Mouse (Mus musculus): ENCODE measurements around the gene Ttyh3. TPM values are rescaled to one million over a fixed set of nuclear protein-coding genes. Genes with fewer than 3 reads are reported as not detected.

The Ttyh3 gene
- polyA plus RNA-seq, 1 experiment from 2014 or later = 95.0 TPM

GRCm38 (mm10) chr5:140589082-140589774 lies 59.6 kb downstream of the Ttyh3 start:
- ATAC-seq (no peak), DNase-seq (ENCODE audit: low read depth, low spot score) (no peak)
- no peak for TF ChIP-seq CTCF (IDR thresholded peaks at IDR 0.05)
- in situ Hi-C loops (cut with MboI; ENCODE audit: low pct_unique_long_range_greater_than_20kb) = no loop called here
- CTCF ChIA-PET = interaction anchor here (1.2 kb wide), 1 partner anchor 12 kb away, joined by 4 read pairs; no protein-coding TSS in a partner anchor
- POLR2A ChIA-PET = interaction anchor here (1.7 kb wide), 1 partner anchor 10 kb away, joined by 3 read pairs; no protein-coding TSS in a partner anchor
- no peaks in the 10 kb centered on the region for H3K27me3 ChIP-seq

- H3K27me3 ChIP-seq = no peaks in the 10 kb centered on the region
- in situ Hi-C loops (cut with MboI; ENCODE audit: low pct_unique_long_range_greater_than_20kb) = no loop called here
- DNase-seq (ENCODE audit: low read depth, low spot score) (no peak), ATAC-seq (no peak)
- CTCF ChIA-PET = no interaction called here
- POLR2A ChIA-PET = interaction anchor here (1.4 kb wide), 1 partner anchor 13 kb away, joined by 4 read pairs; no protein-coding TSS in a partner anchor
- no peak for TF ChIP-seq CTCF (IDR thresholded peaks at IDR 0.05)
Measured at GRCm38 (mm10) chr5:140583732-140584368, 65.0 kb downstream of the Ttyh3 start.

GRCm38 (mm10) chr5:140582995-140583731 lies 65.7 kb downstream of the Ttyh3 start:
- no peak for TF ChIP-seq CTCF (IDR thresholded peaks at IDR 0.05)
- in situ Hi-C loops (cut with MboI; ENCODE audit: low pct_unique_long_range_greater_than_20kb) = no loop called here
- ATAC-seq (peak; percentile 24), DNase-seq (ENCODE audit: low read depth, low spot score) (no peak)
- H3K27me3 ChIP-seq = no peaks in the 10 kb centered on the region
- POLR2A ChIA-PET = interaction anchor here (1.4 kb wide), 1 partner anchor 13 kb away, joined by 4 read pairs; no protein-coding TSS in a partner anchor
- CTCF ChIA-PET = interaction anchor here (1.3 kb wide), 1 partner anchor 15 kb away, joined by 3 read pairs; no protein-coding TSS in a partner anchor

GRCm38 (mm10) chr5:140581569-140581968 lies 67.3 kb downstream of the Ttyh3 start:
- DNase-seq (ENCODE audit: low read depth, low spot score) = no peak
- in situ Hi-C loops (cut with MboI; ENCODE audit: low pct_unique_long_range_greater_than_20kb) = no loop called here
- no peak for TF ChIP-seq CTCF (IDR thresholded peaks at IDR 0.05)
- no peak for ATAC-seq
- POLR2A ChIA-PET = no interaction called here
- CTCF ChIA-PET = interaction anchor here (0.7 kb wide), 1 partner anchor 26 kb away, joined by 3 read pairs; no protein-coding TSS in a partner anchor
- H3K27me3 ChIP-seq = no peaks in the 10 kb centered on the region

- ATAC-seq (no peak), DNase-seq (ENCODE audit: low read depth, low spot score) (no peak)
- POLR2A ChIA-PET = no interaction called here
- H3K27me3 ChIP-seq = no peaks in the 10 kb centered on the region
- CTCF ChIA-PET = interaction anchor here (2.2 kb wide), 1 partner anchor 12 kb away, joined by 6 read pairs; no protein-coding TSS in a partner anchor
- in situ Hi-C loops (cut with MboI; ENCODE audit: low pct_unique_long_range_greater_than_20kb) = no loop called here
- no peak for TF ChIP-seq CTCF (IDR thresholded peaks at IDR 0.05)
Measured at GRCm38 (mm10) chr5:140579771-140580170, 69.1 kb downstream of the Ttyh3 start.

GRCm38 (mm10) chr5:140579221-140579620 lies 69.6 kb downstream of the Ttyh3 start:
- DNase-seq (ENCODE audit: low read depth, low spot score) (no peak), ATAC-seq (no peak)
- no peak for TF ChIP-seq CTCF (IDR thresholded peaks at IDR 0.05)
- in situ Hi-C loops (cut with MboI; ENCODE audit: low pct_unique_long_range_greater_than_20kb) = no loop called here
- ChIA-PET POLR2A (interaction anchor here (1.4 kb wide), 1 partner anchor 11 kb away, joined by 3 read pairs; no protein-coding TSS in a partner anchor), CTCF (interaction anchor here (2.2 kb wide), 1 partner anchor 12 kb away, joined by 6 read pairs; no protein-coding TSS in a partner anchor)
- H3K27me3 ChIP-seq = no peaks in the 10 kb centered on the region

- no peak for DNase-seq (ENCODE audit: low read depth, low spot score)
- in situ Hi-C loops (cut with MboI; ENCODE audit: low pct_unique_long_range_greater_than_20kb) = no loop called here
Measured at GRCm38 (mm10) chr5:140575381-140575866, 73.4 kb downstream of the Ttyh3 start.

GRCm38 (mm10) chr5:140572611-140573010 lies 76.2 kb downstream of the Ttyh3 start:
- ATAC-seq (no peak), DNase-seq (ENCODE audit: low read depth, low spot score) (no peak)
- TF ChIP-seq CTCF (IDR thresholded peaks at IDR 0.05) = no peak
- H3K27me3 ChIP-seq = no peaks in the 10 kb centered on the region
- CTCF ChIA-PET = interaction anchor here (1.9 kb wide), 1 partner anchor 18 kb away, joined by 4 read pairs; no protein-coding TSS in a partner anchor
- POLR2A ChIA-PET = no interaction called here
- in situ Hi-C loops (cut with MboI; ENCODE audit: low pct_unique_long_range_greater_than_20kb) = no loop called here

More at GRCm38 (mm10) chr5:140575381-140575866, 73.4 kb downstream of the Ttyh3 start:
- no peak for ATAC-seq
- no peak for TF ChIP-seq CTCF (IDR thresholded peaks at IDR 0.05)
- POLR2A ChIA-PET = interaction anchor here (0.6 to 1.0 kb wide), 2 partner anchors 17 to 32 kb away, joined by 3 read pairs; no protein-coding TSS in a partner anchor
- CTCF ChIA-PET = no interaction called here
- no peaks in the 10 kb centered on the region for H3K27me3 ChIP-seq

- in situ Hi-C loops (cut with MboI; ENCODE audit: low pct_unique_long_range_greater_than_20kb) = no loop called here
- H3K27me3 ChIP-seq = no peaks in the 10 kb centered on the region
- DNase-seq (ENCODE audit: low read depth, low spot score) = no peak
- ChIA-PET POLR2A (no interaction called here), CTCF (interaction anchor here (1.9 kb wide), 1 partner anchor 19 kb away, joined by 4 read pairs; no protein-coding TSS in a partner anchor)
- no peak for TF ChIP-seq CTCF (IDR thresholded peaks at IDR 0.05)
- ATAC-seq = no peak
Measured at GRCm38 (mm10) chr5:140571673-140572072, 77.2 kb downstream of the Ttyh3 start.

- DNase-seq (ENCODE audit: low read depth, low spot score) (no peak), ATAC-seq (no peak)
- POLR2A ChIA-PET = no interaction called here
- no peak for TF ChIP-seq CTCF (IDR thresholded peaks at IDR 0.05)
- CTCF ChIA-PET = no interaction called here
- H3K27me3 ChIP-seq = no peaks in the 10 kb centered on the region
- in situ Hi-C loops (cut with MboI; ENCODE audit: low pct_unique_long_range_greater_than_20kb) = no loop called here
Measured at GRCm38 (mm10) chr5:140571201-140571600, 77.6 kb downstream of the Ttyh3 start.

Other genes with a start within 250 kb of the Ttyh3 start
- gene Eif3b, start 229.7 kb downstream of the Ttyh3 start, polyA plus RNA-seq (2021) = 258 TPM
- not detected for gene Gm4869, start 203.4 kb downstream of the Ttyh3 start, polyA plus RNA-seq (2021)
- gene Chst12, start 143.5 kb downstream of the Ttyh3 start, polyA plus RNA-seq (2021) = 33.2 TPM
- 1.4 TPM for gene Grifin, start 84.0 kb downstream of the Ttyh3 start, polyA plus RNA-seq (2021)
- gene Lfng, start 41.7 kb downstream of the Ttyh3 start, polyA plus RNA-seq (2021) = 56.0 TPM
- gene Iqce, start 53.3 kb upstream of the Ttyh3 start, polyA plus RNA-seq (2021) = 52.6 TPM
- gene Brat1, start 56.0 kb upstream of the Ttyh3 start, polyA plus RNA-seq (2021) = 22.7 TPM
- 0.76 TPM for gene Amz1, start 75.1 kb upstream of the Ttyh3 start, polyA plus RNA-seq (2021)
- gene Gna12, start 181.4 kb upstream of the Ttyh3 start, polyA plus RNA-seq (2021) = 80.5 TPM